Mouse (Mus musculus) lung, postnatal 10 days (tissue): Measurements from ENCODE around the gene Atp1b1.

Source experiments
- DNase-seq: peaks from one replicate; pipeline ENCODE4 v3.0.0; 2021

Atp1b1 gene

GRCm38 (mm10) chr1:164458245-164458613 lies at the start of gene Atp1b1:
Gene Atp1b1 (minus strand): TSS chr1:164458355.
- DNase-seq: peak; percentile 86

GRCm38 (mm10) chr1:164505096-164505495 lies 46.9 kb upstream of the Atp1b1 start:
- DNase-seq: no peak

GRCm38 (mm10) chr1:164503140-164503730 lies 45.1 kb upstream of the Atp1b1 start:
- no peak for DNase-seq

GRCm38 (mm10) chr1:164502231-164502630 lies 44.1 kb upstream of the Atp1b1 start:
- no peak for DNase-seq

GRCm38 (mm10) chr1:164494741-164495512 lies 36.8 kb upstream of the Atp1b1 start:
- DNase-seq: peak; percentile 27

- no peak for DNase-seq
Observed at GRCm38 (mm10) chr1:164494215-164494614, 36.1 kb upstream of the Atp1b1 start.

- peak; percentile 35 for DNase-seq
Observed at GRCm38 (mm10) chr1:164493042-164493705, 35.0 kb upstream of the Atp1b1 start.

- no peak for DNase-seq
Observed at GRCm38 (mm10) chr1:164492476-164492875, 34.3 kb upstream of the Atp1b1 start.

- DNase-seq: no peak
Observed at GRCm38 (mm10) chr1:164489961-164490594, 31.9 kb upstream of the Atp1b1 start.

- no peak for DNase-seq
Observed at GRCm38 (mm10) chr1:164483728-164484127, 25.6 kb upstream of the Atp1b1 start.

- DNase-seq: no peak
Observed at GRCm38 (mm10) chr1:164482833-164483232, 24.7 kb upstream of the Atp1b1 start.

- DNase-seq: no peak
Observed at GRCm38 (mm10) chr1:164481645-164482354, 23.6 kb upstream of the Atp1b1 start.

- DNase-seq: no peak
Observed at GRCm38 (mm10) chr1:164480755-164481644, 22.8 kb upstream of the Atp1b1 start.

- no peak for DNase-seq
Observed at GRCm38 (mm10) chr1:164475895-164476294, 17.7 kb upstream of the Atp1b1 start.

- DNase-seq: no peak
Observed at GRCm38 (mm10) chr1:164474778-164475511, 16.8 kb upstream of the Atp1b1 start.

GRCm38 (mm10) chr1:164474310-164474709 lies 16.2 kb upstream of the Atp1b1 start:
- DNase-seq: no peak

- DNase-seq: no peak
Observed at GRCm38 (mm10) chr1:164473398-164473797, 15.2 kb upstream of the Atp1b1 start.

GRCm38 (mm10) chr1:164471632-164472031 lies 13.5 kb upstream of the Atp1b1 start:
- DNase-seq: no peak

GRCm38 (mm10) chr1:164470985-164471384 lies 12.8 kb upstream of the Atp1b1 start:
- DNase-seq: no peak

GRCm38 (mm10) chr1:164468329-164468728 lies 10.2 kb upstream of the Atp1b1 start:
- no peak for DNase-seq

- no peak for DNase-seq
Observed at GRCm38 (mm10) chr1:164467406-164467805, 9.3 kb upstream of the Atp1b1 start.
